ENCODE assay signal across 34 mouse cellular contexts in genomic region chr5:76051658-76052057, GRCm38 (mm10).
"Had no signal": no experiment of that assay in that cellular context is flagged by ENCODE, and none has a peak within 500 bp of the region (broad histone marks: within the 10 kb centered on the region; RNA-seq: fewer than 3 reads in every experiment).

No protein-coding gene starts in this region.

- H3K27ac ChIP-seq: heart, embryonic 13.5 days; heart, embryonic 15.5 days; hindbrain, embryonic 10.5 days; hindbrain, embryonic 12.5 days; hindbrain, embryonic 13.5 days; hindbrain, embryonic 14.5 days; hindbrain, embryonic 15.5 days; hindbrain, postnatal 0 days; intestine, embryonic 15.5 days; kidney, embryonic 15.5 days; kidney, postnatal 0 days; layer of hippocampus, adult 2 months; left cerebral cortex, adult 2 months had no signal

- H3K9ac ChIP-seq: heart, embryonic 13.5 days; heart, embryonic 15.5 days; hindbrain, embryonic 12.5 days; hindbrain, embryonic 13.5 days; hindbrain, embryonic 14.5 days; hindbrain, embryonic 15.5 days; intestine, embryonic 15.5 days; kidney, embryonic 15.5 days had no signal

- ATAC-seq: hindbrain, embryonic 16.5 days; hindbrain, postnatal 0 days; inflammation-experienced regulatory T-cells, adult 6 months; intestine, embryonic 15.5 days; intestine, embryonic 16.5 days; intestine, postnatal 0 days had no signal

- H3K4me1 ChIP-seq: heart, embryonic 13.5 days; heart, embryonic 15.5 days; hindbrain, embryonic 10.5 days; hindbrain, embryonic 12.5 days; hindbrain, embryonic 13.5 days; hindbrain, embryonic 15.5 days; intestine, embryonic 15.5 days; kidney, embryonic 15.5 days had no signal

- H3K4me2 ChIP-seq: heart, embryonic 11.5 days; heart, embryonic 13.5 days; heart, embryonic 15.5 days; hindbrain, embryonic 12.5 days; hindbrain, embryonic 13.5 days; hindbrain, embryonic 14.5 days; hindbrain, embryonic 15.5 days; intestine, embryonic 15.5 days; kidney, embryonic 15.5 days had no signal

- H3K4me3 ChIP-seq: heart, embryonic 13.5 days; heart, embryonic 15.5 days; hindbrain, embryonic 10.5 days; hindbrain, embryonic 12.5 days; hindbrain, embryonic 13.5 days; hindbrain, embryonic 15.5 days; intestine, embryonic 15.5 days; kidney, embryonic 15.5 days; layer of hippocampus, adult 2 months; left cerebral cortex, adult 2 months had no signal

- DNase-seq: heart, postnatal 10 days; heart, postnatal 14 days; heart, postnatal 36 days; heart, postnatal 4 days; kidney, adult 11 months; kidney, adult 18-20 months; kidney, adult 2 months; kidney, adult 8-10 months; kidney, adult 9 months; kidney, postnatal 10 days; kidney, postnatal 14 days; kidney, postnatal 25 days; kidney, postnatal 36 days; kidney, postnatal 4 days; layer of hippocampus, adult 9-11 months; layer of hippocampus, postnatal 36 days had no signal

- H3K9me3 ChIP-seq: heart, embryonic 13.5 days; heart, embryonic 15.5 days; hindbrain, embryonic 10.5 days; hindbrain, embryonic 12.5 days; hindbrain, embryonic 13.5 days; hindbrain, embryonic 15.5 days; intestine, embryonic 15.5 days; kidney, embryonic 15.5 days had no signal

- H3K36me3 ChIP-seq: heart, embryonic 13.5 days; heart, embryonic 15.5 days; hindbrain, embryonic 10.5 days; hindbrain, embryonic 12.5 days; hindbrain, embryonic 13.5 days; hindbrain, embryonic 15.5 days; intestine, embryonic 15.5 days; kidney, embryonic 15.5 days had no signal

- H3K27me3 ChIP-seq: heart, embryonic 13.5 days; heart, embryonic 15.5 days; hindbrain, embryonic 12.5 days; hindbrain, embryonic 13.5 days; hindbrain, embryonic 15.5 days; intestine, embryonic 15.5 days; kidney, embryonic 15.5 days had no signal
